Mouse (Mus musculus) embryonic fibroblast, embryonic 13.5 days (primary cell): ENCODE results near the gene Zfand4.

Experiments used
- CTCF ChIP-seq: IDR thresholded peaks from 2 replicates; pipeline ENCODE4 v1.5.1; 2011; ENCODE audit warnings: mild to moderate bottlenecking, control low read depth, low read length, moderate library complexity, borderline replicate concordance; ENCODE audit not compliant: insufficient read depth
- POLR2A ChIP-seq: IDR thresholded peaks from 2 replicates; pipeline ENCODE4 v1.6.1; 2011; ENCODE audit warnings: low read depth, mild to moderate bottlenecking, control low read depth, low read length, moderate library complexity

DNA sequence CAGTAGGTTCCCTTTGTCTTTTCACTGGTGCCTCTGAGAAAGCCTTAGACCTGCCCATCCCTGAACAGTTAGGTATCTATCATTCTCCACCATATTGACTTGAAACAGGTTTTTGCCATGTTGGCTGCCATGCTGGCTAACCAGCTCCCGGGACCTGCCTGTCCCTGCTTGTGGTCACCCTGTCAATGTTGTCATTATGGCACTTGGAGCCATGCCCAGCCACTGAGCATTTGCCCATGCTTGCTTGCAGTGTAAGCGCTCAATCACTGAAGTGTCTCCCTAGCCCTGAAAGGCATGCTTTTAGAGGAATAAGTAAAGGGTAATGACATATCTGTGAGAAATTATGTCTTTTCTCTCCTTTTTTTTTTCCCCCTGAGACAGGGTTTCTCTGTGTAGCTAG lies 67.4 kb downstream of the Zfand4 start:
- TF ChIP-seq CTCF = no peak
- no peak for TF ChIP-seq POLR2A
